Mouse (Mus musculus) lung, postnatal 0 days (tissue): ENCODE data around the gene Cpe. TPM values are rescaled to one million over a fixed set of nuclear protein-coding genes. Genes with fewer than 3 reads are reported as not detected.

Source experiments
- ATAC-seq: fragments of 200-750 bp; cut with Nextera tagmentation; 2 replicates; pipeline ENCODE4 v1.8.0; 2017; ENCODE audit warnings: moderate library complexity
- DNase-seq: peaks from one replicate; pipeline ENCODE4 v3.0.0-alpha.2; 2016; ENCODE audit warnings: low spot score
- H3K27ac ChIP-seq: fragments of 300-500 bp; sonication (generic); 2 replicates; pipeline ENCODE4 v1.5.1; 2014; ENCODE audit warnings: antibody characterized with exemption, mild to moderate bottlenecking, low read length, mixed read lengths
- H3K27me3 ChIP-seq: fragments of 300-500 bp; sonication (generic); replicated peaks from 2 replicates; pipeline ENCODE4 v1.6.1; 2014; ENCODE audit warnings: low read length, mixed read lengths; ENCODE audit not compliant: insufficient read depth
- H3K36me3 ChIP-seq: fragments of 300-500 bp; sonication (generic); 2 replicates; pipeline ENCODE4 v1.6.1; 2014; ENCODE audit warnings: low read length, mixed read lengths; ENCODE audit not compliant: insufficient read depth
- H3K4me1 ChIP-seq: fragments of 300-500 bp; sonication (generic); 2 replicates; pipeline ENCODE4 v1.6.1; 2014; ENCODE audit warnings: antibody characterized with exemption, low read depth, low read length, mixed read lengths; ENCODE audit not compliant: insufficient read depth
- H3K4me2 ChIP-seq: fragments of 300-500 bp; sonication (generic); replicated peaks from 2 replicates; pipeline ENCODE4 v1.6.1; 2014; ENCODE audit warnings: low read depth, mild to moderate bottlenecking, low read length, moderate library complexity, mixed read lengths
- H3K4me3 ChIP-seq: fragments of 300-500 bp; sonication (generic); 2 replicates; pipeline ENCODE4 v1.5.1; 2014; ENCODE audit warnings: low read depth, low read length
- H3K9ac ChIP-seq: fragments of 300-500 bp; sonication (generic); replicated peaks from 2 replicates; pipeline ENCODE4 v1.6.1; 2014; ENCODE audit warnings: low read depth, mild to moderate bottlenecking
- H3K9me3 ChIP-seq: fragments of 300-500 bp; sonication (generic); 2 replicates; pipeline ENCODE4 v1.6.1; 2016; ENCODE audit warnings: low read length, mixed read lengths
- CTCF ChIP-seq: IDR thresholded peaks from 2 replicates; pipeline ENCODE4 v1.5.1; 2016; ENCODE audit warnings: antibody characterized with exemption, mild to moderate bottlenecking
- EP300 ChIP-seq: IDR thresholded peaks from 2 replicates; pipeline ENCODE4 v1.6.1; 2016; ENCODE audit warnings: antibody characterized with exemption, mild to moderate bottlenecking, control low read depth
- WGBS: fragments of 180-500 bp; shearing (Covaris S2); extraction: QIAGEN DNeasy Blood & Tissue Kit; methylation state at CpG from one replicate; pipeline ENCODE4 v1.1.7; 2014; 5-methylcytosine and 5-hydroxymethylcytosine counted together
- polyA plus RNA-seq: library from polyadenylated mRNA; unstranded; fragments of >200 nt; fragmentation: Nextera tagmentation; extraction: Ambion mirVana; gene quantifications from 2 replicates; pipeline ENCODE4 v1.2.1, GENCODE M21; 2015

Gene Cpe
- 35.3 and 47.3 TPM in 2 replicates for polyA plus RNA-seq

GRCm38 (mm10) chr8:64692651-64693201, at the start of gene Cpe:
Cpe (minus strand) TSS chr8:64693054.
- peak; percentile 63 for TF ChIP-seq CTCF
- TF ChIP-seq EP300 = no peak
- H3K4me3 ChIP-seq = peak within 1 kb of the TSS; percentile 36
- no peaks in the 10 kb centered on the region for H3K27me3 ChIP-seq
- H3K4me1 ChIP-seq = 0 out of 2 replicates have a peak, but pooled peaks cover 5% of the 10 kb centered on the region
- under 1% methylated on average over 51 of the region's 54 CpGs for WGBS
- H3K36me3 ChIP-seq = no peaks in the 10 kb centered on the region
- peak within 1 kb of the TSS; percentile 67 for H3K4me2 ChIP-seq
- peak; percentile 64 for DNase-seq
- no peak within 1 kb of the TSS for H3K27ac ChIP-seq
- peak; percentile 94 for ATAC-seq
- no peaks in the 10 kb centered on the region for H3K9me3 ChIP-seq
- no peak within 1 kb of the TSS for H3K9ac ChIP-seq

- DNase-seq (no peak), ATAC-seq (no peak)
- no peak overlapping the region for H3K4me3 ChIP-seq
- no peaks in the 10 kb centered on the region for H3K36me3 ChIP-seq
- H3K4me1 ChIP-seq = no peaks in the 10 kb centered on the region
- H3K27ac ChIP-seq = no peak overlapping the region
- no peak overlapping the region for H3K4me2 ChIP-seq
- H3K9ac ChIP-seq = no peak overlapping the region
- 86% methylated on average over 13 of the region's 13 CpGs for WGBS
- no peaks in the 10 kb centered on the region for H3K9me3 ChIP-seq
- TF ChIP-seq EP300 = no peak
- no peak for TF ChIP-seq CTCF
- H3K27me3 ChIP-seq = no peaks in the 10 kb centered on the region
Observed at GRCm38 (mm10) chr8:64740547-64741211, 47.8 kb upstream of the Cpe start.

GRCm38 (mm10) chr8:64738916-64739315, 46.1 kb upstream of the Cpe start:
- Histone ChIP-seq H3K4me3 (no peak overlapping the region), H3K36me3 (no peaks in the 10 kb centered on the region), H3K27me3 (no peaks in the 10 kb centered on the region), H3K4me2 (no peak overlapping the region), H3K27ac (no peak overlapping the region), H3K4me1 (no peaks in the 10 kb centered on the region), H3K9me3 (no peaks in the 10 kb centered on the region), H3K9ac (no peak overlapping the region)
- WGBS = 65% methylated on average over 1 of the region's 1 CpGs
- no peak for TF ChIP-seq CTCF
- TF ChIP-seq EP300 = no peak
- peak; percentile 18 for DNase-seq
- ATAC-seq = no peak

GRCm38 (mm10) chr8:64736767-64737323, 44.0 kb upstream of the Cpe start:
- Histone ChIP-seq H3K27ac (no peak overlapping the region), H3K9ac (no peak overlapping the region), H3K4me2 (no peak overlapping the region), H3K4me3 (no peak overlapping the region), H3K9me3 (no peaks in the 10 kb centered on the region), H3K4me1 (peaks cover 5% of the 10 kb centered on the region; the same call in 1 of the 2 replicates), H3K27me3 (no peaks in the 10 kb centered on the region), H3K36me3 (no peaks in the 10 kb centered on the region)
- WGBS = 69% methylated on average over 3 of the region's 3 CpGs
- no peak for TF ChIP-seq EP300
- no peak for TF ChIP-seq CTCF
- no peak for ATAC-seq
- DNase-seq = peak; percentile 13

GRCm38 (mm10) chr8:64735161-64735560, 42.3 kb upstream of the Cpe start:
- Histone ChIP-seq H3K9me3 (no peaks in the 10 kb centered on the region), H3K4me3 (no peak overlapping the region), H3K4me2 (no peak overlapping the region), H3K4me1 (peaks cover 5% of the 10 kb centered on the region; the same call in 1 of the 2 replicates), H3K27me3 (no peaks in the 10 kb centered on the region), H3K9ac (no peak overlapping the region), H3K27ac (no peak overlapping the region), H3K36me3 (no peaks in the 10 kb centered on the region)
- ATAC-seq (no peak), DNase-seq (no peak)
- WGBS = 83% methylated on average over 8 of the region's 8 CpGs
- no peak for TF ChIP-seq CTCF
- no peak for TF ChIP-seq EP300

- under 1% methylated on average over 59 of the region's 60 CpGs for WGBS
- 0 out of 2 replicates have a peak, but pooled peaks have one; percentile 6 for TF ChIP-seq EP300
- TF ChIP-seq CTCF = no peak
Observed at GRCm38 (mm10) chr8:64733271-64733943, 40.6 kb upstream of the Cpe start, which contains the start of gene Msmo1. Msmo1 (minus strand) TSS chr8:64733792.

More at GRCm38 (mm10) chr8:64733271-64733943, 40.6 kb upstream of the Cpe start, which contains the start of gene Msmo1:
- DNase-seq = peak; percentile 99
- H3K36me3 ChIP-seq = no peaks in the 10 kb centered on the region
- H3K9me3 ChIP-seq = no peaks in the 10 kb centered on the region
- peak within 1 kb of the TSS; percentile 48; the same call in 1 of the 2 replicates for H3K27ac ChIP-seq
- peak within 1 kb of the TSS; percentile 35 for H3K9ac ChIP-seq
- H3K4me3 ChIP-seq = peak within 1 kb of the TSS; percentile 55
- H3K4me1 ChIP-seq = peaks cover 5% of the 10 kb centered on the region; the same call in 1 of the 2 replicates
- H3K27me3 ChIP-seq = no peaks in the 10 kb centered on the region
- peak within 1 kb of the TSS; percentile 67 for H3K4me2 ChIP-seq
- ATAC-seq = peak; percentile 100
